Mouse (Mus musculus) adipocyte (in vitro differentiated cells): Measurements from ENCODE around the gene Mpig6b.
"Not testable (repeated sequence)": the region's sequence is repeated elsewhere in the genome, so short reads cannot be mapped to it uniquely, and the experiment has no call there.

Source experiments
- DNase-seq: peaks from one replicate; pipeline ENCODE4 v3.0.0-alpha.2; 2016; ENCODE audit warnings: low spot score

Mpig6b gene

DNA sequence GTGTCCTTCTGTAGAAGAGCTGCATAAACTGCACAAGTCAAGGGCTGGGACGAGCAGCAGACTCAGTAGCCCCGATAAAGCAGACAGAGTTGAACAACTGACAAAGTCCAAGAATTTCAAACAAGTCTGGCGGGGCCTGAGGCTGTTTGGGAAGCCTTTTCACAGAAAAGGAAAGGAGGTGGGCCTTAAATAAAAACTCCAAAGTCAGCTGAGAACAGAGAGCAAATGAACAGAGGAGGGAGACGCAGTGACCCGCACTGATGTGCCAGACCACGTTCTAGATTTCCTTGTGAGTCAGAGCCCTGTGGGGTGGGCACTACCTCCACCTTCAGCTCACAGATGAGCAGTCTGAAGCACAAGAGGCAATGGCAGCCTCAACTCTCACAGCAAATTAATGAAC lies 31.1 kb downstream of the Mpig6b start:
- DNase-seq = no peak

DNA sequence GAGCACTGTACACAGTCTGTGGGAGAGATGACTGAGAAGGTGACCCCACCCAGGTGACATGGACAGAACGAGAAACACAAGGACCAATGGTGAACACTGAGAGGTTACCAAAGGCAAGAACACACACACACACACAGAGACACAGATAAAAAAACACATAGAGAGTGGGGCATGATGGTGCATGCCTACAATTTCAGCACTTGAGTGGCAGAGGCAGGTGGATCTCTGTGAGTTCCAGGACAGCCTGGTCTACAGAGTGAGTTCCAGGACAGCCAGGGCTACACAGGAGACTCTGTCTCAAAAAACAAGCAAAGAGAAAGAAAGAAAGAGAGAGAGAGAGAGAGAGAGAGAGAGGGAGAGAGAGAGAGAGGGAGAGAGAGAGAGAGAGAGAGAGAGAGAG lies 32.3 kb downstream of the Mpig6b start:
- not testable (repeated sequence) for DNase-seq

DNA sequence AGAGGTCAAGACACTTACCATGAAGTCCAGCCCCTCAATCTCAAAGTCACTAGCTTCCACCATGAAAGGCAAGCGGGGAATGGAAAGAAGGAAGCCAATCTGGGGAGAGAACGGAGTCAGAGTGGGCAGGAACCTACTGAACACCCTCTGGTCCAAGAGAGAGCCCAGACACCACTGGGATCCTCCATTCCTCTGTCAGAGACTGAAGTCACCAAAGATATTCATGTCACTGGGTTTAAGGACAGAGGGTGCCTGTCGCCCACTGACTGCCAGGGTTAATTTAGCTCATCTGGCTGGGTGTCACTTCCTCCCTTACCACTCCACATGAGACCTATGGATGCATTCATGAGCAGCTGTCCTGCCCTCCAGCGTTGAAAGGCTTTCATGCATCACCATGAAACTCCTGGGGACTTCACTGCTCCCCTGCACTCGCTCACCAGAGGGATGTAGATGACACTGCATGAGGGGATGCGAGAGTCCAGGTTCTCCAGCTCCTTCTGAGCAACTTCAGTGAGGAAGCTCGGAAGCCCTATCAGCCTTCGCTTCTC lies 33.6 kb downstream of the Mpig6b start:
- DNase-seq = no peak

DNA sequence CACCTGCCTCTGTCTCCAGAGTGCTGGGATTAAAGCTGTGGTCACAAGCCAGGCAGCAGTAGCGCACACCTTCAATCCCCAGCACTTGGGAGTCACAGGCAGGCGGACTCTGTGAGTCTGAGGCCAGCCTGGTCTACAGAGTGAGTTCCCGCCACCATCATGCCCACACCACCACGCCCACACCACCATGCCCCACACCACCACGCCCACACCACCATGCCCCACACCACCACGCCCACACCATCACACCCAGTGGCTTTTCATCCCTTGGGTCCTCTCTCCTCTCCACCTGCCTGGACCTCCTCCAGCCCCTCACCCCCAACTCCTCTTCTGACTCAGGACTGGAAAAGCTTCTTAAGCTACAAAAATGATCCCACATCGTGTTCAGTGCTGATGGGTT lies 34.1 kb downstream of the Mpig6b start:
- no peak for DNase-seq

DNA sequence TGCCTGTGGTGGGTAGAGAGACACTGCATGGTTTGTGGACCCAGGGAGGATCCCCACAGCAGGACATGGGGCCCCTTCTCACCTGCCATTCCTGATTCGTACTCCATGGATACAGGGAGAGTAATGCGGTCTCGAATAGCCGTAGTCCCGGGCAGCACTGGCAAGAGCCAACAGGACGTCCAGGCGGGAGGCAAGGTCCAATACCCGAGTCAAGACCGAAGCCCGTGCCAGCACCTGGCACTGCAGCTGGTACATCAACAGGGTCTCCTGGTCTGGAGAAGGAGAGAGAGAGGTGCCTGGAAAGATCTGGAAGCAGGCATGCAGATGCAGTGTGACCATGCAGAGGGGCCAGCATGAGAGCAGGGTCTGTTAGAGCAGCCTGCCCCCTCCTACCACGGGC lies 34.7 kb downstream of the Mpig6b start:
- DNase-seq = no peak

DNA sequence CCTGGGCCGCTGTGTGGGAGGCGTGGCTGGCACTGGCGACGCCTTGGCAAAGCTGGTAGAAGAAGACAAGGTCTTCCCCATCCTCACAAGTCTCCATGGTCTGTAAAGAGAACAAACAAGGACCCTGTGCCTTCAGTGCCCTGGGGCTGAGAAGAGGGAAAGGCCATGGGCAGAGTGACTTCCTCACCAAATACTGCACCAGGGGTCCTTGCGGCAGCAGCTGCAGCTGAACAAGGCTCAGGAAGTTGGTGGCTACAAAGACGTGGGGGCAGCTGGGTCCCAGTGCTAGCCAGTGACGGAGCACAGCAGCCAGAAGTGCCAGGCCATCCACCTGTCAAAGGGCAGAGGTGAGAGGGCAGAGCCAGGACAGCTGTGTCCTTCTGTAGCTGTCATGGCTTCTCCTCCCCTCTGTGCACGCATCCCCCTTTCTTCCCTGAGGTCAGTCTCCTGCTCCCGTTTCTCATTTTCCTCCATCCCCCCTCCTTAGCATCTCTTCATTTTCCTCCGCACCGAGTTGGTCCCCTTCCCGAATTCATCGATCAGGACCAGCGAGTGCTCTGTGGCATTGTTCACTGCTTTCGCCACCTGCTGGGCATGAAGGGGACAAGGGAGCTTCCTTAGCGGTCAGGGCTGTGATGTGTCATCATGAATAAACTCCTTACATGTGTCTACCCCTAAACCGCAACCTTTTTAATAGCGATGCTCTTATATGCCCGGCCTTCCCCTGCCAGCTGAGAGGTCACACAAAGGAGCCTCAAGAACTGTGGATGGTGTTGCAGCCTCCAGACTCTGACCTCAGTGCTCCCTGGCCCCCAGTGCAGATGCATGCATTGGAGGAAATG lies 36.1 kb downstream of the Mpig6b start:
- no peak for DNase-seq

DNA sequence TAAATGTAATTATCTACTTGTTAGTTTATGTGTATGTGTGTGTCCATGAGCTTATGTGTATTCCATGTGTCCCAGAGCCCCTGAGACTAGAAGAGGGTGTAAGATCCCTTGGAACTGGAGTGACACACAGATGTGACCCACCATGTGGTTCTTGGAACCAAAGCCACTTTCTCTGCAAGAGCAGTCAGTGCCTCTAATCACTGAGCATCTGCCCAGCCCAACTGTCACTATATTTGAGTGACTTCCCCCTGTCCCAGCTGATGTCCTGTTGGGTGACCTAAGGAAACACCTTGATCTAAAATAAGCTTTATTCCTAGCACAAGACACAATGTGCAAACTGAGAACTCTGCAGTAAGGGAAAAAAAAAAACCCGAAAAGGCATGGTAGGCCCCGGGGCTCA lies 37.7 kb downstream of the Mpig6b start:
- DNase-seq = no peak

DNA sequence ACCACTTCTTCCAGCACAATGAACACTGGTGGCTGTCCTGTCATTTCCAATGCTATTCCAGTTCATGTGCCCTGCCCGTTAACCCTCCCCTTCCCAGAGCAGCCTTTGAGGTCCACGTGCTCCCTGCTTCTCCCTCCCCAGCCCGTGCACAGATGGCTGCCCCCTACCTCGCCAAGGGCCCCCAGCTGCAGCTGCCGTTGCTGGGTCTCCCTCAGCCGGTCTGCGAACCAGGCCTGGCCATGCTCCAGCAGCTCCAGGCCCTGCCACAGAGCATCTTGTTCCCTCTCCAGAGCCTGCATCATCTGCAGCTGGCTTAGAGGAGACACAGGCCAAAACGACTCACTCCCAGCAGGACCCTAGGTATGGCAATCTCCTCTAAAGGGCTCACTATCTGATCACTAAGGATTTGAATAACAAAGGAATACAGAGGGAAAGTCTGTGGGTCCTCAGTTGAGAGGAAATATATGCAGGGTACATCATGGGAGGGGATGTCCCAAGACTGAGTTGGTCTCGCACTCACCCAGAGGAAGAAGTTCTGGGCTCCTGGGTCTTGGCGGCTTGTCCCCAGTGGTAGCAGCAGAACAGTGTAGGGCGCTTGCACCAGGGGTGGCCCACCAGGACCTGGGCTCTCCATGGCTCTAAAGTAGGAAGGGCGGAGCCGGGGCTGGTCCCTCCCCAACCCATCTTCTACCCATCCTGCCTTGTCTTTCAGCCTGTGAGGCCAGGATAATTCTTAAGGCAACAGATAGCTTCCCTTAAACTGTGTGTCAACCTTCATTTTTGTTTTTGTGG lies 38.5 kb downstream of the Mpig6b start, which contains the start of gene Sapcd1:
Sapcd1 (minus strand) TSS at position 740 of the 792 bp plus-strand sequence.
- no peak for DNase-seq

DNA sequence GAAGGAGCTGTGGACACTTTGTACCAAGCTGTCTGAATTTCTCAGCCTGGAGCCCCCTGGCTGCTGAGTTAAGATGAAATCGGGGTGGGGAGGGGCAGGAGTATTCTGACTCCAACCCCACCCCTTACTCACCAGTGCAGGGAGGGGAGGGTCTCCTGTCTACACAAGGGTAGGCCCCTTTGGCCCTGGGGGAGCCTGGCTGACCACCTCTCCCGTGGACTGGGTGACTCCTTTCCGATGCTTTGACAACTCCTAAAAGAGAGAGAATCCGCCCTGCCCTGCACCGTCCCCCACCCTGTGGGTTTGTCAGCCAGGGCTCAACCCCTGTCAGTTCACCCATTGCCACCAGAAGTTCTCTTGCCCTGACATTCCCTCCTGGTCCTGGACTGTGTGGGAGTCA lies 39.8 kb downstream of the Mpig6b start:
- DNase-seq = no peak

DNA sequence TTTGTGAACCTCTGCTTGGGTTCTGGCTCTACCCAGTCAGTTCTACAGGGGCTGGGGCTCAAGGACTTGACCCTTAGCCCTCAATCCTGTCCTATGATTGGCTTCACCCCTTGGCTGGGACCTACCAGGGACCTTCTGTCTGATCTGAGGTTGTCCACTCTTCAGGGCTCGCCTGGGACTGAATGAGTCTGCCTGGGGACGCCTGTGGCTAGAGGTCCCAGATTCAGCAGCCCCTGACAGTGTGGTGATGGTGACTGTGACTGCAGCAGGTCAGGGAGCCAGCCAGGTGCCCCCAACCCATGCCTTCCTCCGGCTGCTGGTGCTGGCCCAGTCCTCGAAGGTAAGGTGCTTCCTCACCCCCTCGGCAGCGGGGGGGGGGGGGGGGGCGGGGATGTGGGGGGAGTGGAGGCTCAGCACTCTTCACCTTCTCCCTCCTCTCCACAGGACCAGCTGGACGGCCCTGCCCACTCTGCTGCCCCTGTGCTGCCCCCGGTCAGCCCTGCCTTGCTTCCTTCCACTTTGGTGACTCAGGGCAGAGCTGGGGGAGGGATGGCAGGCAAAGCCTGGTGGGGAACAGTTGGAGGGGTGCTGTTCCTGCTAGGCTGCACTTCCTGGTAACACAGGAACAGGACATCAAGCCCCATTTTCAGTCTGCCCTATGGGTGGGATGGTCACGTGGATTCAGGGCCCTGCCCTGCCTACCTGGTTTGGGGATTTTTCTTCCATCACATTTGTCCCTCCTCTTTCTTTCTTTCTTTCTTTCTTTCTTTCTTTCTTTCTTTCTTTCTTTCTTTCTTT lies 41.1 kb downstream of the Mpig6b start:
- DNase-seq = no peak

DNA sequence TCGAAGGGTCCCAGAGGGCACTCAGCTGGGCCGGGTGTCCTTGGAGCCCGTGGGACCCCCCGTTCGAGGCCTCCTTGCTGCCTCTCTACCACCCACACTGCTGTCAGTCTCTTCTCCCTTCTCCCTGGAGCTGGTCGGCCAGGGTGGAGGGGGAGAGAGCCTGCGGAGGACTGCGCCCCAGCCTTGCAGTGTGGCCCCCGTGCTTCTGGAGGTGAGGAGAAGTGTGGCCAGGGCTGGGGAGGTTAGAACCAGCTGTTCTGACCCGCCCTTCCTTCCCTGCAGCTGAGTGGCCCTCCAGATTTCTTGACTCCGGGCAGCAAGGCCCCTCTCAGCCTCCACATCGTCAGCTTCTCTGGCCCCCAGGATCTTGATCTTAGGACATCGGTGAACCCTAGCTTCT lies 41.7 kb downstream of the Mpig6b start:
- DNase-seq = no peak

DNA sequence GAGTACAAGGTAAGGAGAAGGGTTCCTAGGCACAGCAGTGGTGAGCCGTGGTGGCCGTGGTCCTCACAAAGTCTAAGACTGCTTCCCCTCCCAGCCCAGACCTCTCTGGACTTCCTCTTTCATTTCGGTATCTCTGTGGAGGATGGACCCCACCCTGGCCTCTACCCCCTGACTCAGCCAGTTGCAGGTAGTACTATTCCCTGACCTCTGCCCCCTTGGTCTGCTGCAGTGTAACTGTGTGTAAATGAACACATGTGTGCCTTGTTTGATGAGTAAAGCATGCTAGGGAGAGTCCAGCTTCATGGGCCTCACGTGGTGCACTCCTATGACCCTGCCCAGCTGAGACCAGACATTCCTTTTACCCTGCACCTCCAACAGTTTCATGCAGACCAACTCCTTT lies 42.2 kb downstream of the Mpig6b start:
- DNase-seq = no peak

DNA sequence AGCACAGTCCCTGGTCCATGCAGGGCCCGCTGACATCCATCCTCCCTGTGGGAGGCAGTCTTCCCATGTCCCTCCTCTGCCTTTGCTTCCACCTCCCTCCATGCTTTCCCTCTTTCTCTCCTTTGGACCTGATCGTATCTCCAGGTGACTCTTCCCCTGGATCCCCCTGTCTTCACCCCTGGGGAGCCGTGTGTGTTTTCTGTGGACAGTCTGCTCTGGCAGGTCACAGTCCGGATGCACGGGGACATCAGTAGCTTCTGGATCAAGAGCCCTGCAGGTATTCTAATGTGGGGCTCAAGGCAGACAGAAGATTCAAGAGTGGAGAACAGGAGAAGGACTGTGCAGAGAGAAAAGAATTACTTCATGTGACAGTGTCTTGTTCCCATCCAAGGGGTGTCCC lies 42.8 kb downstream of the Mpig6b start:
- DNase-seq = no peak

DNA sequence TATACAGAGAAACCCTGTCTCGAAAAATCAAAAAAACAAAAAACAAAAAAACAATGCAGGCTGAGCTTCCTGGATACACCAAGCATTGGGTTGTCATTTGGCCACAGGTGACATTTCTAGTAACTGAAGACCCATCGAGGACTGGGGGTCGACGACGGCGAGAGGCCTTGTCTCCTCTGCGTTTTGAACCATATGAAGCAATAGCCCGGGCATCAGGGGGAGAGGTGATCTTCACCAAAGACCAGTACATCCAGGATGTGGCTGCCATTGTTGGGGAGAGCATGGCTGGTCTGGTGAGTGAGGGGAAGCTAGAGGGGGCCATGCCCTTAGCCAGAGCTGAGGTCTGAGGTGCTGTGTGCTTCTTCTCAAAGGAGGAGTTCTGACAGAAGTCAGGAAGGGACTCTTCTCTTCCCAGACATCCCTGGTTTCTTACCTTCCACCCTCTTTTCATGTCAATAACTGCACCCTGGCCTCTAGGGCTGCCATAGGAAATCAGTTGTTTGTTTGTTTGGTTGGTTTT lies 43.4 kb downstream of the Mpig6b start:
- no peak for DNase-seq

DNA sequence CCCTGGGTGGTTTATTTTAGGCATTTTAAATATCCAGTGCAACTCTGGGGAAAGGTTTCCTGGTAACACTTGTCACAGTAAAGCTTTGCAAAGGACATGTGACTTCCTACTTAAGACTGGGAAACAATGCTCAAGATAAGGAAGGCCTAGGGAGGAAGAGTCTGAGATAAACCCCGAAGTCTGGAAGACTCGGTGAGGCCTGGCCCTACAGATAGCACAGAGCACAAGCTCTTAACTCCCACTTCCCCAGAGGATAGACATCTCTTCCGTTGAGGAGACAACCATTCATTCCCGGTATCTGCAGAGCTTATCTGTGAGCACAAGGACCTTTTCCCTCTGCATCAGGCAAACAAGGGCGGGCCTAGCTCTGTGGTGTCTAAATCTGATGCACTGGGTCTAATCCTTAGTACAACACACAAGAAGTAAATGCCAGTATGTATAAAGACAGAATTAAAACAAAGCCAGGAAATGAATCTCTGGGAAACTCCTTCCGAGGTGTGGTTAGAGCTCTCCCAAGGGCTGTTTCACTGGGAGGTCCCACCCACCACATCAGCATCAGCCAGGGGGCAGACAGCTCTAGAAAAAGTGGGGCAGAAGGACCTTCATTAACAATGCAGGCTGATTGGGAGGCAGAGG lies 44.0 kb downstream of the Mpig6b start:
- DNase-seq = no peak

DNA sequence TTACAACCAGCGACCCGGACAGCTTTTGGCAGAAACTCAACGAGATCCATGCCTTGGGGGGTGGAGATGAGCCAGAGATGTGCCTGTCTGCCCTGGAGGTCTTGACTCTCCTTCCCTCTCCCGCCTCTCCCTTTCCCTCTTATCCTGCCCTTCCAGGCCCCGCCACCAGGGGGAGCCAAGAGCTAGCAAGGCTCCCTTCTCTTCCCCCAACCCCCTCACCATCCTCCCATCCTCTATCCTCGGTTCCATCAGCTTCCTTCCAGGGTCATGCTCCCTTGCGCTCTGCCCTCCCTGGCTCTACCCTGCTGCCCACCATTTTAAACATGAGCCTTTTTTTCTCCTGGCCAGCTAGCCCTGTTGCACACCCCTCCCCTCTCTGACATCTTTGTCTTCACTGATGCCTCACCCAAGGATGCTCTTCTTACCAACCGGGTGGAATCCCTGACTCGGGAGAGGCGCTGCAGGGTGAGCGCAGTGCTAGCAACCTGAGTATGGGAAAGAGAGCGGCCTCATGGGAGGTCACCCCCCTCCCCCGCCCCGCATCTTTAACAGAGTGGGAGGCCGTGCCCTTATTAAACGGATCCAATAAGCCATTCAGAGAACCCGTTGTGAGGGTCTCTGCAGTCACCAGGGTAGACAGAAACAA lies 44.7 kb downstream of the Mpig6b start:
- peak; percentile 86 for DNase-seq

DNA sequence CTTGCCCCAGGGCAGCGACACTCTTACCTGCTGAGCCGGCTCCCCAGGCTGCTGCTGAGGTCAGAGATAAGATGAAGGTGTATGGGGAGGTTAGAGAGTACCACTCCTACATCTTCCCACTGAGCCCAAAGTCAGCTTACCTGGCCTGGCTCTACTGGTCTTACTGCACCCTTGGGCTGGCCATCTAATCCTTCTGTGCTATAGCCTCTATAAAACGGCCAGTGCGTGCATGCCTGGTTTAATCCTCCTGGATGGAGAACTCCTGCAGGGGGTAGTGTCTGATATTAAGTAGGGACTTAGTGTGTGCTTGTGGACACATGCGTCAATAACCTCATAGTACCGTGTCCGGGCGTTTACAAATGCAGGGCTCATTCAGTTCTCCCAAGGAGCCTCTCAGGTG lies 45.4 kb downstream of the Mpig6b start:
- no peak for DNase-seq

DNA sequence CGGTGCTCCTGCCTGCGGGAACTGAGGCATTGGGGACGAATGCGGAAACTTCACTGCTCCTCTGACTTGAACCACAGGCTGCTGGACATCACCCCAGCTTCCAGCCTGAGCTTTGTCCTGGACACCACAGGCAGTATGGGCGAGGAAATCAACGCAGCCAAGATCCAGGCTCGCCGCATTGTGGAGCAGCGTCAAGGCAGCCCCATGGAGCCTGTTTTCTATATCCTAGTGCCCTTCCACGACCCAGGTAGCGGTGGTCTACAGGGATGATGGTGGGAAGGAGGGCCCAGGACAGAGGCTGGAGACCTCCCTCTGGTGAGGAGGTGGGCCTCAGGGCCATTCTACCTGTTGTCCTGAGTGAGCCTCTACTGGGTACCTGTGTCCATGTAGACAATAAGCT lies 46.1 kb downstream of the Mpig6b start:
- no peak for DNase-seq

DNA sequence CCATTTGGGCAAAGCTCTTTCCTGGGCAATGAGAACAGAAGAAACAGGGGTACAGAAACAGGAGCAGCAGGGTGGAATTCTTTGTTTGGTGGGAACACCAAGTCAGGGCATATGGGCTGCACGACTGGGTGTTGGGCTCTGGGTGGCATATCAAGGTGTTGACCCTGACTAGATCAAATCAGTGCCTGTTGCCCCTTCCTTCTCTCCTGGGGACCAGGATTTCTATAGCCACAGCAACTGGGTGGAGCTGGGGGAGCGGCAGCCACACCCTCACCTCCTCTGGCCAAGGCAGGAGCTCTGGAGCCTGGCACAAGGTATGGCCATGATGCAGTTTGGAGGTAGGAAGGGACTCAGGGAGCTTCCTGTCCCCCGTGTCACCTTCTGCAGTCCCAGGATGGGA lies 47.8 kb downstream of the Mpig6b start:
- no peak for DNase-seq

DNA sequence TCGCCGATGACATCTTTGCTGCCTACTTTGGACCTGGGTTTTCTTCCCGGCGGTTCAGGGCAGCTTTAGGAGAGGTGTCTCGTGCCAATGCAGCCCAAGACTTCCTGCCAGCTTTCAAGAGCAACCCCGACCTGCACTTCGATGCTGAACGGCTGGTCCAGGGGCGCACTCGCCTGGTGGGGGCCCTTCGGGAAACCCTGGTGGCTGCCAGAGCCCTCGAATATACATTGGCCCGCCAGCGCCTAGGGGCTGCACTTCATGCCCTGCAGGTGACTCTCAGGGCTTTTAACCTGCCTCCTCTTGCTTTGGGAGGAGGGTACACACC lies 48.3 kb downstream of the Mpig6b start:
- DNase-seq = no peak
